Mouse (Mus musculus) ES-E14 (cell line): ENCODE results near the gene Acot7.

Experiments
- CHD2 ChIP-seq: IDR thresholded peaks from 2 replicates; pipeline ENCODE4 v1.6.1; 2014; ENCODE audit warnings: mild to moderate bottlenecking, low read depth, low read length, inconsistent platforms
- HCFC1 ChIP-seq: IDR thresholded peaks from 2 replicates; pipeline ENCODE4 v1.6.1; 2012; ENCODE audit warnings: low read length, inconsistent platforms, borderline replicate concordance; ENCODE audit not compliant: insufficient read depth
- MAFK ChIP-seq: IDR thresholded peaks from 2 replicates; pipeline ENCODE4 v1.6.1; 2014; ENCODE audit warnings: mild to moderate bottlenecking, low read depth, low read length, inconsistent platforms; ENCODE audit not compliant: insufficient read depth
- ZC3H11A ChIP-seq: IDR thresholded peaks from 2 replicates; pipeline ENCODE4 v1.6.1; 2012; ENCODE audit warnings: low read depth, mild to moderate bottlenecking, inconsistent platforms, low read length, borderline replicate concordance
- ZNF384 ChIP-seq: IDR thresholded peaks from 2 replicates; pipeline ENCODE4 v1.6.1; 2012; ENCODE audit warnings: low read depth, low read length, inconsistent platforms

DNA sequence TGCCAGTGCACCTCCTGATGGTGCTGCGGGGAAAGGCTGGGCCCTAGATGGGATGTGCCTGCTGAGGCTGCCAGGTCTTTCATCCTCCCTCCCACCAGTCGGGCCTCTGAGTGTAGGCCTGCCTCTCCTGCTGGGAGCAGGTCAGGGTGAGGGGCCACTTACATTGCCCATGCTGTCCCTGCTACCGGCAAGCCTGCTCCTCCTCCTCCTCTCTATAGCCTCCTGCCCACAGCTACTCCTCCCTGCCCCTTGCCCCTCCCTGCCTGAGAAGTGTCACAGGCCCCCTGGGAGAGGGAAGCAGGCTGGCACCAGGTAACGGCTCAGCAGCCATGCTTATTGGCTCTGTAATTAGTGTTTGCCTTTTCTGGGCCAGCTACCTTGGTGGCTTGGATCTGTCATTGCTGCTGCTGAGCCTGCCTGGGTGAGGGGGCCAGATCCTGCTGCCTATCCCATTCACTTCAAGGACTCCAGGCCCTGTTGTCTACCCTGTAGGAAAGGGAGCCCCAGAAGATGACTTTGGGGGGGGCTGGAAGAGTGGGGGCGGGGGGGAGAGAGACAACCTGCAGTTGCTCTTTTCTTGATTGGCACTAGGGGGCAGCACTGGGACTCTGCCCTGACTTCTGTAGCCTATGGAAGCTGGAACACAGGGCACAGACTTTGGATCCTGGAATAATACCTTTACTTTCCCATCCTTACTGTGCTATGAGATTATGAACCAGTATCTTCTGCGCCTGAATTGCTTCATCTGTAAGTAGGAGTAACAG lies 41.6 kb upstream of the Acot7 start:
- TF ChIP-seq ZNF384: no peak
- TF ChIP-seq MAFK: no peak
- TF ChIP-seq CHD2: no peak
- no peak for TF ChIP-seq ZC3H11A
- no peak for TF ChIP-seq HCFC1
